Mouse (Mus musculus) kidney, postnatal 0 days (tissue): ENCODE measurements around the gene Nom1. TPM values are rescaled to one million over a fixed set of nuclear protein-coding genes. Genes with fewer than 3 reads are reported as not detected.

ENCODE experiments used
- ATAC-seq: fragments of 200-750 bp; cut with Nextera tagmentation; replicated peaks from 2 replicates; pipeline ENCODE4 v1.8.0; 2017; ENCODE audit warnings: low read depth, moderate number of reproducible peaks, moderate TSS enrichment, moderate library complexity; ENCODE audit not compliant: low FRiP score
- DNase-seq: peaks from one replicate; pipeline ENCODE4 v3.0.0-alpha.2; 2016; ENCODE audit warnings: low spot score
- H3K27ac ChIP-seq: fragments of 300-500 bp; sonication (generic); 2 replicates; pipeline ENCODE4 v1.5.1; 2014; ENCODE audit warnings: mild to moderate bottlenecking
- H3K27me3 ChIP-seq: fragments of 300-500 bp; sonication (generic); 2 replicates; pipeline ENCODE4 v1.6.1; 2014; ENCODE audit warnings: low read length, mixed read lengths; ENCODE audit not compliant: insufficient read depth
- H3K36me3 ChIP-seq: fragments of 300-500 bp; sonication (generic); 2 replicates; pipeline ENCODE4 v1.6.1; 2014; ENCODE audit warnings: low read length, mixed read lengths; ENCODE audit not compliant: insufficient read depth
- H3K4me1 ChIP-seq: fragments of 300-500 bp; sonication (generic); replicated peaks from 2 replicates; pipeline ENCODE4 v1.6.1; 2014; ENCODE audit warnings: antibody characterized with exemption, low read length, mixed read lengths; ENCODE audit not compliant: insufficient read depth
- H3K4me2 ChIP-seq: fragments of 300-500 bp; sonication (generic); 2 replicates; pipeline ENCODE4 v1.6.1; 2014; ENCODE audit warnings: mild to moderate bottlenecking, low read length, moderate library complexity, mixed read lengths
- H3K4me3 ChIP-seq: fragments of 300-500 bp; sonication (generic); replicated peaks from 2 replicates; pipeline ENCODE4 v1.5.1; 2014; ENCODE audit warnings: low read depth, low read length
- H3K9ac ChIP-seq: fragments of 300-500 bp; sonication (generic); 2 replicates; pipeline ENCODE4 v1.6.1; 2014; ENCODE audit warnings: low read depth, low read length
- H3K9me3 ChIP-seq: fragments of 300-500 bp; sonication (generic); replicated peaks from 2 replicates; pipeline ENCODE4 v1.6.1; 2016; ENCODE audit warnings: low read length, inconsistent platforms, mixed read lengths
- CTCF ChIP-seq: IDR thresholded peaks from 2 replicates; pipeline ENCODE4 v1.5.1; 2016; ENCODE audit warnings: antibody characterized with exemption, low read depth, mild to moderate bottlenecking, moderate library complexity
- WGBS: fragments of 180-500 bp; shearing (Covaris S2); extraction: QIAGEN DNeasy Blood & Tissue Kit; methylation state at CpG from one replicate; pipeline ENCODE4 v1.1.7; 2014; 5-methylcytosine and 5-hydroxymethylcytosine counted together
- polyA plus RNA-seq: library from polyadenylated mRNA; unstranded; fragments of >200 nt; fragmentation: Nextera tagmentation; extraction: Ambion mirVana; gene quantifications from 2 replicates; pipeline ENCODE4 v1.2.1, GENCODE M21; 2015

The Nom1 gene
- polyA plus RNA-seq, 1 experiment from 2014 or later: 20.0 TPM

GRCm38 (mm10) chr5:29475041-29475440 is 40.6 kb downstream of the Nom1 start:
- Histone ChIP-seq H3K9me3 (no peaks in the 10 kb centered on the region), H3K9ac (no peak overlapping the region), H3K27me3 (peaks cover 97% of the 10 kb centered on the region), H3K27ac (no peak overlapping the region), H3K4me3 (no peak overlapping the region), H3K4me1 (peaks cover 16% of the 10 kb centered on the region), H3K4me2 (no peak overlapping the region), H3K36me3 (no peaks in the 10 kb centered on the region)
- WGBS: 4% methylated on average over 10 of the region's 10 CpGs
- no peak for DNase-seq
- TF ChIP-seq CTCF: no peak
- ATAC-seq: no peak

GRCm38 (mm10) chr5:29475556-29475955 is 41.1 kb downstream of the Nom1 start:
- no peak overlapping the region for H3K27ac ChIP-seq
- no peaks in the 10 kb centered on the region for H3K9me3 ChIP-seq
- H3K4me2 ChIP-seq: no peak overlapping the region
- H3K36me3 ChIP-seq: no peaks in the 10 kb centered on the region
- no peak overlapping the region for H3K9ac ChIP-seq
- WGBS: 3% methylated on average over 5 of the region's 5 CpGs
- no peak for TF ChIP-seq CTCF
- peaks cover 97% of the 10 kb centered on the region for H3K27me3 ChIP-seq
- peaks cover 16% of the 10 kb centered on the region for H3K4me1 ChIP-seq
- H3K4me3 ChIP-seq: no peak overlapping the region
- no peak for DNase-seq
- no peak for ATAC-seq

GRCm38 (mm10) chr5:29476021-29476420 is 41.6 kb downstream of the Nom1 start:
- Histone ChIP-seq H3K9ac (no peak overlapping the region), H3K27me3 (peaks cover 97% of the 10 kb centered on the region), H3K4me1 (peaks cover 16% of the 10 kb centered on the region), H3K36me3 (no peaks in the 10 kb centered on the region), H3K9me3 (no peaks in the 10 kb centered on the region), H3K27ac (no peak overlapping the region), H3K4me2 (no peak overlapping the region), H3K4me3 (no peak overlapping the region)
- no peak for TF ChIP-seq CTCF
- DNase-seq (no peak), ATAC-seq (no peak)
- 0% methylated on average over 1 of the region's 1 CpGs for WGBS

GRCm38 (mm10) chr5:29477474-29478207 is 43.2 kb downstream of the Nom1 start:
- no peaks in the 10 kb centered on the region for H3K36me3 ChIP-seq
- no peak overlapping the region for H3K27ac ChIP-seq
- H3K9ac ChIP-seq: 0 out of 2 replicates have a peak overlapping the region, but pooled peaks have one; percentile 27
- WGBS: 2% methylated on average over 52 of the region's 73 CpGs
- no peaks in the 10 kb centered on the region for H3K9me3 ChIP-seq
- peak overlapping the region; percentile 68 for H3K4me2 ChIP-seq
- peaks cover 95% of the 10 kb centered on the region for H3K27me3 ChIP-seq
- DNase-seq (no peak), ATAC-seq (peak; percentile 14)
- TF ChIP-seq CTCF: no peak
- H3K4me3 ChIP-seq: peak overlapping the region; percentile 39
- H3K4me1 ChIP-seq: peaks cover 16% of the 10 kb centered on the region

GRCm38 (mm10) chr5:29478208-29479197 is 44.0 kb downstream of the Nom1 start, which contains the start of gene Mnx1:
Gene Mnx1 (minus strand): TSS chr5:29478470.
- under 1% methylated on average over 64 of the region's 65 CpGs for WGBS
- H3K4me2 ChIP-seq: peak within 1 kb of the TSS; percentile 68
- ATAC-seq (peak; percentile 59), DNase-seq (no peak)
- peaks cover 16% of the 10 kb centered on the region for H3K4me1 ChIP-seq
- 0 out of 2 replicates have a peak within 1 kb of the TSS, but pooled peaks have one; percentile 27 for H3K9ac ChIP-seq
- H3K27me3 ChIP-seq: peaks cover 94% of the 10 kb centered on the region
- no peak for TF ChIP-seq CTCF
- H3K27ac ChIP-seq: no peak within 1 kb of the TSS
- peak within 1 kb of the TSS; percentile 39 for H3K4me3 ChIP-seq
- H3K9me3 ChIP-seq: no peaks in the 10 kb centered on the region
- H3K36me3 ChIP-seq: no peaks in the 10 kb centered on the region

- H3K4me2 ChIP-seq: no peak overlapping the region
- H3K9me3 ChIP-seq: no peaks in the 10 kb centered on the region
- no peak overlapping the region for H3K9ac ChIP-seq
- peaks cover 16% of the 10 kb centered on the region for H3K4me1 ChIP-seq
- H3K4me3 ChIP-seq: 0 out of 2 replicates have a peak overlapping the region, but pooled peaks have one; percentile 39
- ATAC-seq (no peak), DNase-seq (peak; percentile 77)
- TF ChIP-seq CTCF: peak; percentile 54; the same call in 1 of the 2 replicates
- H3K27ac ChIP-seq: no peak overlapping the region
- WGBS: 2% methylated on average over 14 of the region's 14 CpGs
- H3K27me3 ChIP-seq: peaks cover 95% of the 10 kb centered on the region
- no peaks in the 10 kb centered on the region for H3K36me3 ChIP-seq
These were observed 44.7 kb downstream of the Nom1 start for GRCm38 (mm10) chr5:29479198-29479593.
